Mouse (Mus musculus) stomach, postnatal 0 days (tissue): ENCODE measurements at regions not wholly inside any gene's neighbourhood (a gene's known extent, or its start where the extent isn't known, plus 50 kb on each side); places are given as distances from the start of the nearest gene placed in this dataset.

ENCODE experiments used
- CTCF ChIP-seq: IDR thresholded peaks from 2 replicates; pipeline ENCODE4 v1.5.1; 2016; ENCODE audit warnings: antibody characterized with exemption, low read depth, mild to moderate bottlenecking, moderate library complexity
- EP300 ChIP-seq: optimal IDR thresholded peaks from 2 replicates; pipeline ENCODE3; 2016; ENCODE audit warnings: antibody characterized with exemption

DNA sequence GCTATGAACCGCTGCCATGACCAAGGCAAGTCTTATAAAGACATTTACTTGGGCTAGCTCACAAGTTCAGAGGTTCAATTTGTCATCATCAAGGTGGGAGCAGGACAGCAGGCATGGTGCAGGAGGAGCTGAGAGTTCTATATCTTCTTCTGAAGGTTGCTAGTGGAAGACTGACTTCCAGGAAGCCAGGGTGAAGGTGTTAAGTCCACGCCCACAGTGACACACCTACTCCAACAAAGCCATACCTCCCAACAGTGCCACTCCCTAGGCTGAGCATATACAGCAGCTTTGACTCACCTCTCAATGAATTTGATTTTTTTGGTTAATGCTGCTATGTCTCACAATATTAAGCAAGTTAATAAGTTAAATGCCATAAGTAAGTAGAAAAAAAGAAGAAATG, 119.2 kb upstream of the Epb41l3 start:
- TF ChIP-seq EP300 (no peak), CTCF (no peak)
